Mouse (Mus musculus): ENCODE data around the gene Men1. TPM values are rescaled to one million over a fixed set of nuclear protein-coding genes. Genes with fewer than 3 reads are reported as not detected.
A peak's percentile ranks its signal among the peaks of the same experiment; 100 is the strongest.

Gene Men1
- polyA plus RNA-seq, 1 experiment, result 57.2 TPM

DNA sequence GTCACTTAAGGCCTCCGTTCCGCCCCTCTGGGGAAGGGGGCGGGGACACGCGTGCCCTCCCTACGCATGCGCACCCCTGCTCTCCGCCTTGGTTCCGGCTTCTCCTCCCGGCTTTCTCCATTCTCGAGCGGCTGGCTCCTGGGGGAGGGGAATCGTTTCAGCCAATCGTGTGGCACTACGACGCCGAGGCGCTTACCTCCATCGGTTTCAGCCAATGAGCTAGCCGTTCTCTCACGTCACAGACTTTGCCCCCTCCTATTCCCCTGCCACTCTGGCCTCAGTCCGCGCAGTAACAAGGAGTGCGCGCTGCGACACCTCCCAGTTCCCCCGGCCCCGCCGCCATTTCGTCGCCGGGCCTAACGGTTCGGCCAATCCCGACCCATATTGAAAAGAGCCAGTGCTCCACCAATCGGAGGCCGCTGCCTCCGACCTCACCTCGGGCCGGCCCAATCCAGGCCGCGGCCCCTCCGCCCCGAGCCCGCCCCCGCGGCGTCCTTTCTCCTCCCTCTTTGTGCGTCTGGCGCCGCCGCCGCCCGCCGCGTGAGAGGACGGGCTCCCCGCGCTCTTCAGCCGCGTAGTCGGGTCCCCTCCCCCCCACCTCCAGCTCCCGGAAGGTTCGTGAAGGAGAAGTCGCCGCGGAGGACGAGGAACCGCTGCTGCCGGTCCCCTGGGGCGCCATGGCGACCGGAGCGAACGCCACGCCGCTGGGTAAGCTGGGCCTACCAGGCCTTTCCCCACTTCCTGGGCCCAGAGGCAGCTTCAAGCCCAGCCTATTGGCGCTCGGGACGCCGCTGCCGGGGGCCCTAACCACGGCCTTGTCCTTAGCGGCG is 28.8 kb downstream of the Men1 start, which contains the start of gene Sf1:
Gene Sf1, plus strand, starts transcription at position 280 of the 830 bp plus-strand sequence.
- 1% methylated on average over 83 of the region's 85 CpGs for WGBS
- Histone ChIP-seq H3K27me3 (ENCODE audit: control insufficient read depth, insufficient read depth, low read length) (no peaks in the 10 kb centered on the region), H3K4me3 (ENCODE audit: extremely low read depth, insufficient read depth, insufficient read length) (peak within 1 kb of the TSS; percentile 92), H3K4me1 (ENCODE audit: control insufficient read depth, insufficient read depth, insufficient read length) (peaks cover 4% of the 10 kb centered on the region; the same call in 1 of the 2 replicates), H3K27ac (ENCODE audit: insufficient read depth, low read length) (peak within 1 kb of the TSS; percentile 99), H3K36me3 (ENCODE audit: control insufficient read depth, insufficient read depth, low read length) (peaks cover 30% of the 10 kb centered on the region)
- peak; percentile 100 for DNase-seq (ENCODE audit: low read depth in 1 of 2, low spot score in 2 of 2)
- TF ChIP-seq CTCF (IDR thresholded peaks at IDR 0.05; ENCODE audit: extremely low read depth, insufficient read depth, insufficient read length, insufficient replicate concordance), result no peak
- TF ChIP-seq POLR2A (IDR thresholded peaks at IDR 0.05; ENCODE audit: low read depth, low read length), result peak; percentile 51

- Histone ChIP-seq H3K4me1 (ENCODE audit: control insufficient read depth, insufficient read depth, insufficient read length) (peaks cover 4% of the 10 kb centered on the region; the same call in 1 of the 2 replicates), H3K27ac (ENCODE audit: insufficient read depth, low read length) (peak overlapping the region; percentile 99), H3K36me3 (ENCODE audit: control insufficient read depth, insufficient read depth, low read length) (peaks cover 33% of the 10 kb centered on the region), H3K4me3 (ENCODE audit: extremely low read depth, insufficient read depth, insufficient read length) (peak overlapping the region; percentile 92), H3K27me3 (ENCODE audit: control insufficient read depth, insufficient read depth, low read length) (no peaks in the 10 kb centered on the region)
- peak; percentile 84 to 90 for DNase-seq (ENCODE audit: low read depth in 1 of 2, low spot score in 2 of 2)
- under 1% methylated on average over 55 of the region's 55 CpGs for WGBS
- TF ChIP-seq CTCF (IDR thresholded peaks at IDR 0.05; ENCODE audit: extremely low read depth, insufficient read depth, insufficient read length, insufficient replicate concordance) (no peak), POLR2A (IDR thresholded peaks at IDR 0.05; ENCODE audit: low read depth, low read length) (peak; percentile 49)
Observed at GRCm38 (mm10) chr19:6364317-6364725, 29.5 kb downstream of the Men1 start.

- no peak for TF ChIP-seq CTCF (IDR thresholded peaks at IDR 0.05; ENCODE audit: extremely low read depth, insufficient read depth, insufficient read length, insufficient replicate concordance)
- no peak for TF ChIP-seq POLR2A (IDR thresholded peaks at IDR 0.05; ENCODE audit: low read depth, low read length)
- Histone ChIP-seq H3K27ac (ENCODE audit: insufficient read depth, low read length) (peak overlapping the region; percentile 99; the same call in 1 of the 2 replicates), H3K4me3 (ENCODE audit: extremely low read depth, insufficient read depth, insufficient read length) (peak overlapping the region; percentile 92), H3K36me3 (ENCODE audit: control insufficient read depth, insufficient read depth, low read length) (peaks cover 37% of the 10 kb centered on the region), H3K27me3 (ENCODE audit: control insufficient read depth, insufficient read depth, low read length) (no peaks in the 10 kb centered on the region), H3K4me1 (ENCODE audit: control insufficient read depth, insufficient read depth, insufficient read length) (peaks cover 4% of the 10 kb centered on the region; the same call in 1 of the 2 replicates)
- DNase-seq (ENCODE audit: low read depth in 1 of 2, low spot score in 2 of 2), result no peak
- 0% methylated on average over 2 of the region's 2 CpGs for WGBS
Observed at GRCm38 (mm10) chr19:6364842-6365241, 30.1 kb downstream of the Men1 start.

DNA sequence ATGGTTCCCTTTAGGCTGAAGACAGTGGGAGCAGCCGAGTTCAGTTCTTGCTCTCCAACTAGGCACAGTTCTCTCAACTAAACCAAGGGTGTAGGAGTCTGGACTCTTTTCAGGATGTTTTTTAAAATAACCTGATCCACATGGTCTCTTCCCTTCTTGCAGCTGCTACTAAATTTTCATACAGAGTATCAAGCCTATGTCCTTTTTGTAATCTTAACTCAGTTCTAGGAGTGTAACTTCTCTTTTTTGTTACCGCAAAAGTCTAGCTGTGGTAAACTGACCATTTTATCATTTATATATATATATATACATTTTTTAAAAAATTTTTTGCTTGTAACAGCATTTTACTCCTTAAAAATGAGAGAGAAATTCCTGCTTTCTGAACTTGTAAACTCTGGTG is 35.4 kb downstream of the Men1 start:
- Histone ChIP-seq H3K27ac (ENCODE audit: insufficient read depth, low read length) (no peak overlapping the region), H3K4me1 (ENCODE audit: control insufficient read depth, insufficient read depth, insufficient read length) (peaks cover 6% of the 10 kb centered on the region), H3K36me3 (ENCODE audit: control insufficient read depth, insufficient read depth, low read length) (peaks cover 80% of the 10 kb centered on the region), H3K4me3 (ENCODE audit: extremely low read depth, insufficient read depth, insufficient read length) (no peak overlapping the region), H3K27me3 (ENCODE audit: control insufficient read depth, insufficient read depth, low read length) (no peaks in the 10 kb centered on the region)
- no peak for TF ChIP-seq POLR2A (IDR thresholded peaks at IDR 0.05; ENCODE audit: low read depth, low read length)
- TF ChIP-seq CTCF (IDR thresholded peaks at IDR 0.05; ENCODE audit: extremely low read depth, insufficient read depth, insufficient read length, insufficient replicate concordance), result no peak
- WGBS, result 55% methylated on average over 2 of the region's 2 CpGs
- no peak for DNase-seq (ENCODE audit: low read depth in 1 of 2, low spot score in 2 of 2)

DNA sequence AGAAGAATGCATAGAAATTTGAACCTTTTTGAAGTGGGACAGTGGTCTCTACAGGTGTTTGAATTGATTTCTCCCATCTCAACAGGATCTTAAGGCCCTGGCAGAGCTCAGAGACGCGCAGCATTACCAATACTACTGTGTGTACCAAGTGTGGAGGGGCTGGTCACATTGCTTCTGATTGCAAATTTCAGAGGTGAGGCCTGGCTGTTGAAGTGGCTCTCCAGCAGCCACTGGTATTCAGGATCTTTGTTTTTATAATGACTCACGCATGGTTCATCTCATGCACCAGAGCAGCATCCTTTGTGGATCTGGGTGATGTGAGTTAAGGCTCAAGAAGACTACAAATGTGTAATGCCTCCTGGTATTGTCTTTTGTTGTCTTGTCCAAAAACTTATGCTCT is 37.7 kb downstream of the Men1 start:
- DNase-seq (ENCODE audit: low read depth in 1 of 2, low spot score in 2 of 2), result no peak
- TF ChIP-seq CTCF (IDR thresholded peaks at IDR 0.05; ENCODE audit: extremely low read depth, insufficient read depth, insufficient read length, insufficient replicate concordance), result no peak
- no peak for TF ChIP-seq POLR2A (IDR thresholded peaks at IDR 0.05; ENCODE audit: low read depth, low read length)
- 97% methylated on average over 3 of the region's 3 CpGs for WGBS

DNA sequence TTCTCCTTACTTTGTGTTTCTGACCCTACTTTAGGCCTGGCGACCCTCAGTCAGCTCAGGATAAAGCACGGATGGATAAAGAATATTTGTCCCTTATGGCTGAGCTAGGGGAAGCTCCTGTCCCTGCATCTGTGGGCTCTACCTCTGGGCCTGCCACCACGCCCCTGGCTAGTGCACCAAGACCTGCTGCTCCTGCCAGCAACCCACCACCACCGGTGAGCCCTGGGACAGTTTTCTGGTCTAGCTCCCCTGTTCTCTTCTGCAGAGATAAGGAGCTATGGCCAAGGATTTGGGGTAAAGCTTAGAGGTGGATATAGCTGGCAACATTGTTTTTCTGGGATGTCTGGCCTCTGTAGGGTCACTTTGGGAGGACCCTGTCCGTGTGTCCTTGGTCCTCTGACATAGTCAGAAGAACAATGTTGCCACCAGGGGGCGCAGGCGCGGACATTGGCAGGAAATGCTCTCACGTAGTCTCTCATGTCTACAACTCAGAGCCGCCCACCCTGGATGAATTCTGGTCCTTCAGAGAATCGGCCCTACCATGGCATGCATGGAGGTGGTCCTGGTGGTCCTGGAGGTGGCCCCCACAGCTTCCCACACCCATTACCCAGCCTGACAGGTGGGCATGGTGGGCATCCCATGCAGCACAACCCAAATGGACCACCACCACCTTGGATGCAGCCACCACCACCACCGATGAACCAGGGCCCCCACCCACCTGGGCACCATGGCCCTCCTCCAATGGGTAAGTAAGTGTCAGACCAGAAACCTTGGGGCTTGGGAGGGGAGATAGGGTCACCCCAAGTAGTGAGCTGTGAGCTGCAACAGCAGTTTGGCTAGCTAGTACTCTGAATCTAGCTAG is 39.0 kb downstream of the Men1 start:
- H3K36me3 ChIP-seq (ENCODE audit: control insufficient read depth, insufficient read depth, low read length), result peaks cover 82% of the 10 kb centered on the region
- peak; percentile 59 to 82 for DNase-seq (ENCODE audit: low read depth in 1 of 2, low spot score in 2 of 2)
- TF ChIP-seq CTCF (IDR thresholded peaks at IDR 0.05; ENCODE audit: extremely low read depth, insufficient read depth, insufficient read length, insufficient replicate concordance), result peak; percentile 85
- no peak for TF ChIP-seq POLR2A (IDR thresholded peaks at IDR 0.05; ENCODE audit: low read depth, low read length)
- WGBS, result 43% methylated on average over 12 of the region's 12 CpGs
- H3K27ac ChIP-seq (ENCODE audit: insufficient read depth, low read length), result no peak overlapping the region
- no peaks in the 10 kb centered on the region for H3K27me3 ChIP-seq (ENCODE audit: control insufficient read depth, insufficient read depth, low read length)
- H3K4me1 ChIP-seq (ENCODE audit: control insufficient read depth, insufficient read depth, insufficient read length), result peaks cover 2% of the 10 kb centered on the region; the same call in 1 of the 2 replicates
- H3K4me3 ChIP-seq (ENCODE audit: extremely low read depth, insufficient read depth, insufficient read length), result no peak overlapping the region

More for the DNA sequence above, 37.7 kb downstream of the Men1 start:
- Histone ChIP-seq H3K27me3 (ENCODE audit: control insufficient read depth, insufficient read depth, low read length) (no peaks in the 10 kb centered on the region), H3K27ac (ENCODE audit: insufficient read depth, low read length) (no peak overlapping the region), H3K4me1 (ENCODE audit: control insufficient read depth, insufficient read depth, insufficient read length) (peaks cover 2% of the 10 kb centered on the region; the same call in 1 of the 2 replicates), H3K36me3 (ENCODE audit: control insufficient read depth, insufficient read depth, low read length) (peaks cover 85% of the 10 kb centered on the region), H3K4me3 (ENCODE audit: extremely low read depth, insufficient read depth, insufficient read length) (no peak overlapping the region)
